Mouse (Mus musculus) kidney, embryonic 16.5 days (tissue): ENCODE measurements around the gene Atf6b. TPM values are rescaled to one million over a fixed set of nuclear protein-coding genes. Genes with fewer than 3 reads are reported as not detected.

ENCODE experiments used
- ATAC-seq: fragments of 200-750 bp; cut with Nextera tagmentation; 2 replicates; pipeline ENCODE4 v1.8.0; 2017; ENCODE audit warnings: moderate TSS enrichment; ENCODE audit not compliant: low FRiP score, low TSS enrichment
- H3K27ac ChIP-seq: fragments of 300-500 bp; sonication (generic); 2 replicates; pipeline ENCODE4 v1.5.1; 2014; ENCODE audit warnings: low read length
- H3K27me3 ChIP-seq: fragments of 300-500 bp; sonication (generic); 2 replicates; pipeline ENCODE4 v1.6.1; 2014; ENCODE audit warnings: low read length, control low read depth, mixed read lengths; ENCODE audit not compliant: insufficient read depth
- H3K36me3 ChIP-seq: fragments of 300-500 bp; sonication (generic); 2 replicates; pipeline ENCODE4 v1.6.1; 2014; ENCODE audit warnings: low read length, control low read depth, mixed read lengths; ENCODE audit not compliant: insufficient read depth
- H3K4me1 ChIP-seq: fragments of 300-500 bp; sonication (generic); 2 replicates; pipeline ENCODE4 v1.6.1; 2014; ENCODE audit warnings: low read length, control low read depth, mixed read lengths; ENCODE audit not compliant: insufficient read depth
- H3K4me2 ChIP-seq: fragments of 300-500 bp; sonication (generic); replicated peaks from 2 replicates; pipeline ENCODE4 v1.6.1; 2014; ENCODE audit warnings: low read depth, low read length
- H3K4me3 ChIP-seq: fragments of 300-500 bp; sonication (generic); 2 replicates; pipeline ENCODE4 v1.5.1; 2014; ENCODE audit warnings: mild to moderate bottlenecking, low read length
- H3K9ac ChIP-seq: fragments of 300-500 bp; sonication (generic); replicated peaks from 2 replicates; pipeline ENCODE4 v1.6.1; 2014; ENCODE audit warnings: low read length
- H3K9me3 ChIP-seq: fragments of 300-500 bp; sonication (generic); 2 replicates; pipeline ENCODE4 v1.6.1; 2016; ENCODE audit warnings: low read length, control low read depth
- WGBS: fragments of 180-500 bp; shearing (Covaris S2); extraction: QIAGEN DNeasy Blood & Tissue Kit; methylation state at CpG from one replicate; pipeline ENCODE4 v1.1.7; 2014; 5-methylcytosine and 5-hydroxymethylcytosine counted together
- polyA plus RNA-seq: library from polyadenylated mRNA; unstranded; fragments of >200 nt; fragmentation: Nextera tagmentation; extraction: Ambion mirVana; gene quantifications from 2 replicates; pipeline ENCODE4 v1.2.1, GENCODE M21; 2015

The Atf6b gene
- polyA plus RNA-seq, 1 experiment from 2014 or later, result 106 TPM

DNA sequence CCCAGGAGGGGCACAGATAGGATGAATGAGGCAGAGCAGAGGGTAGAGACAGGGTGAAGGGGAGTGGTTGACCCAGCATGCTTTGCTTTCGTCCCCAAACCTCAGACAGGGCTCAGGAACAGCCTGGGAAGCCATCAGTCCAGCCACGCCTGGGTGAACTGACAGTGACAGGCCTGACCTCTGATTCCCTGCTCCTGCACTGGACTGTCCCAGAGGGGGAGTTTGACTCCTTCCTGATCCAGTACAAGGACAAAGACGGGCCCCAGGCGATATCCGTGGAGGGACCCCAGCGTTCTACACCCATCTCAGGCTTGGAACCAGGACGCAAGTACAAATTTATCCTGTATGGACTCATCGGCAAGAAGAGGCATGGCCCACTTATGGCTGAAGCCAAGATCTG is 36.2 kb downstream of the Atf6b start:
- Histone ChIP-seq H3K4me3 (no peak overlapping the region), H3K27ac (no peak overlapping the region), H3K9ac (no peak overlapping the region)

DNA sequence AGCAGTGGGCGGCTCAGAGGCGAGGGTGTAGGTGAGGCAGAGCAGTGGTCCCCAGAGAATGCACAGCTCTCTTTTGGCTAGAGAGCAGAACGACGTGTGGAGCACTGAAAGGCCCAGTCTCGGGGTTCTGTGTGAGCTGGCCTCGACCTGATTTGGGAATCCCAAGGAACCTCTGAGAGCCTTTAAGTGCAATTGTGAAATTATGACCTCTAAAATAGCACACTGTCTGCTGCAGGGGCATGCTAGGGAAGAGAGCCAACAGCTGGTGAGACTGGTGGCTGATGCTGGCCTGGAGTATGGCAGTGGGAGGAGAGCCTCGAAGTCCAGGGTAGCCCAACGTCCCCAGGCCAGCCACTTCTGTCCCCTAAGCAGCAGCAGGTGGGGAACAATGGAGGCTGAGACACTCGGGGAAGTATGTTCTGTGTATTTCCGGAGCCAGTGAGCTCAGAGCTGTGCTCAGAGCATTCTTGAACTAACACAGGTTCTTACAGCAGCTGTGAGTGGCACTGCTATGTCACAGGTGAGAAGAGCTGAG is 36.8 kb downstream of the Atf6b start:
- H3K9me3 ChIP-seq, result peaks cover 2% of the 10 kb centered on the region; the same call in 1 of the 2 replicates
- H3K9ac ChIP-seq, result no peak overlapping the region
- 61% methylated on average over 10 of the region's 10 CpGs for WGBS
- no peak overlapping the region for H3K4me2 ChIP-seq
- no peak overlapping the region for H3K27ac ChIP-seq
- peaks cover 8% of the 10 kb centered on the region for H3K27me3 ChIP-seq
- peaks cover 4% of the 10 kb centered on the region; the same call in 1 of the 2 replicates for H3K4me1 ChIP-seq
- H3K4me3 ChIP-seq, result no peak overlapping the region
- H3K36me3 ChIP-seq, result no peaks in the 10 kb centered on the region
- no peak for ATAC-seq

More for the DNA sequence above, 36.2 kb downstream of the Atf6b start:
- H3K4me2 ChIP-seq, result no peak overlapping the region
- peaks cover 4% of the 10 kb centered on the region; the same call in 1 of the 2 replicates for H3K4me1 ChIP-seq
- peaks cover 13% of the 10 kb centered on the region for H3K27me3 ChIP-seq
- ATAC-seq, result no peak
- WGBS, result 58% methylated on average over 8 of the region's 8 CpGs
- H3K36me3 ChIP-seq, result no peaks in the 10 kb centered on the region
- H3K9me3 ChIP-seq, result peaks cover under 1% of the 10 kb centered on the region; the same call in 1 of the 2 replicates

DNA sequence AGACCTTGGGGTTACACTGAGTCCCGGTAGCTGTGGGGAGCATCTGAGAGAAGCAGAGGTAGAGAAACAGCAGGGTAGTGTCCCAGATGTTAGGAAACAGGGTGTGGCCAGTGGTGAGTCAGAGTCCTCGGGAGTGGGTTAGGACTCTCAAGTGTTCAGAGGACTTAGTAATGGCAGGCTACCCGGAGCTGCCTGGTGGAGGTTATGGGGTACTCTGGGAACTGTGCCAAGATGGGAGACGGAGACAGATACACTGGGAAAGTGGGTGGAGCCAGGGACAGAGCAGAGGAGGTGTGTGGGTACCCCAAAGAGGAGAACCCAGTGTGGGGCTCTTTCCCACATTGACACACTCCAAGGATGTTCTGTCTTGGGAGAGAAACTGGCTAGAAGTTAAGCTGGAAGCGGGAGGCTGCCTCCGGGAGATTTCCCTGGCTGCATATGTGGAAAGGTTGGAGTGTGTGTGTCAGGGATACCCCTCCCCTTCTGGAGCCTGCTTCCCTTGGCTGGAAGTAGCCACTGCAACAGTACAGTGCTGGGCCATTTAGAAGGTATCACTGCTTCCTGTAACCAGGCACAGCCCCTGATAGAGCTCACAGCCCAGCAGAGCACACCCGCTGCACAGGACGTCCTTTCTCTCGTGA is 37.4 kb downstream of the Atf6b start:
- H3K27me3 ChIP-seq, result peaks cover 4% of the 10 kb centered on the region
- H3K36me3 ChIP-seq, result no peaks in the 10 kb centered on the region
- 62% methylated on average over 9 of the region's 9 CpGs for WGBS
- no peak overlapping the region for H3K27ac ChIP-seq
- H3K4me1 ChIP-seq, result peaks cover 4% of the 10 kb centered on the region; the same call in 1 of the 2 replicates
- H3K4me2 ChIP-seq, result no peak overlapping the region
- no peak overlapping the region for H3K9ac ChIP-seq
- H3K4me3 ChIP-seq, result no peak overlapping the region
- ATAC-seq, result no peak
- H3K9me3 ChIP-seq, result peaks cover 2% of the 10 kb centered on the region; the same call in 1 of the 2 replicates

DNA sequence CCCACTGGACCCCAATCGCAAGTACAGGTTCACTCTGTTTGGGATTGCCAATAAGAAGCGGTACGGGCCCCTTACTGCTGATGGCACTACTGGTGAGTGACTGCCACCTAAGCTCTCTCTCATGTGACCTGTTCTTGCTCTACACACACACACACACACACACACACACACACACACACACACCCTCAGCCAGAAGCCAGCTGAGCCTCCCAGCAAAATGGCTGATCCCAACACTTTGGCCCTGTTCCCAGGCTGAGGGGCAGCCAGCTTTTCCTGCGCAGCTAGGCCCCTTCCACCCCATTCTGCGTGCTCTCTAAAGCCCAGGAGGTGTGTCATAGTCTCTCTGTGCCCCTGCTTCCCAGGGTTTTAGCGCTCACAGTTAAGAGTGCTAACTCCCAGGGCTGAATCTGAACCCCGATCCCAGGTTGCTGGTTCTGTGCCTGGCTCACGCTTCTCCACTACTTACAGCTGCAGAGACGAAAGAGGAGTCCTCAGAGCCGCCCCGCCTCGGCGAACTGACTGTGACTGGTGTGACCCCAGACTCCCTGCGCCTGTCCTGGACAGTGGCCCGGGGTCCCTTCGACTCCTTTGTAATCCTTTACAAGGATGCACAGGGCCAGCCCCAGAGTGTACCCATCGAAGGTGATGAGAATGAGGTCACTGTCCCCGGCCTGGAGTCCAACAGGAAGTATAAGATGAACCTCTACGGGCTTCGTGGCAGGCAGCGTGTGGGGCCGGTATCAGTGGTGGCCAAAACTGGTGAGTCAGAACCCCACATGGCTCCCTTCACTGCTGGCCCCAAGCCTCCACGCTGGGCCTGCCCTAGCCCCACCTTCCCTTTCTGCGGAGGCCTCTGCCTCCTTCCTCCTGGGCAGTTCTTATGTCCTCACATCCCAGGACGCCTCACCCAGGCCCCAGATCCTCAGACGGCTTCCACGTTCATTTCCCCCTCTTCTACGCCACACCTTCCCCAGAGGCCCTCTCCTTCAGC is 38.5 kb downstream of the Atf6b start:
- H3K27ac ChIP-seq, result no peak overlapping the region
- peaks cover 4% of the 10 kb centered on the region; the same call in 1 of the 2 replicates for H3K4me1 ChIP-seq
- H3K9me3 ChIP-seq, result peaks cover 2% of the 10 kb centered on the region; the same call in 1 of the 2 replicates
- no peaks in the 10 kb centered on the region for H3K36me3 ChIP-seq
- no peak; the same call in 1 of the 2 replicates for ATAC-seq
- H3K9ac ChIP-seq, result no peak overlapping the region
- H3K4me3 ChIP-seq, result no peak overlapping the region
- H3K4me2 ChIP-seq, result no peak overlapping the region
- H3K27me3 ChIP-seq, result no peaks in the 10 kb centered on the region
- 80% methylated on average over 28 of the region's 28 CpGs for WGBS

DNA sequence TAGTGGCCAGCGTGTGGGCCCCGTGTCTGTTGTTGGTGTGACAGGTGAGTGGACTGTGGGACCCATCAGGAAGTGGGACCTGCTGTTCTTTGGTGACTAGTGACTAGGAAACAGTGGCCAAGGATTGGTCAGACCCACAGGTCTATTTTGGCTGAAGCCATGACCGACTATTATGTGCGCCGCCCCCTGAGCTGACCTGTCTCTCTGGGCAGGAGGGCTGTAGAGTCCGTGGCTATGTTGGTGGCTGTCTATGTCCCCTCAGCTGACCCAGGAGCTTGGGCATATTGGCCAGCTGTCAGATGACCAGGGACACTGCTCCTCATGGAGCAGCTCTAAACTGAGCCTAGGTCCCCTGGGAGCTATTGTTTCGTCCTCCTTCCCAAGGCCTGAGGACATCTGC is 41.9 kb downstream of the Atf6b start:
- no peaks in the 10 kb centered on the region for H3K4me1 ChIP-seq
- no peak for ATAC-seq
- no peak overlapping the region for H3K27ac ChIP-seq
- no peaks in the 10 kb centered on the region for H3K27me3 ChIP-seq
- H3K9me3 ChIP-seq, result peaks cover 2% of the 10 kb centered on the region; the same call in 1 of the 2 replicates
- WGBS, result 89% methylated on average over 7 of the region's 7 CpGs
- no peak overlapping the region for H3K9ac ChIP-seq
- no peak overlapping the region for H3K4me2 ChIP-seq
- H3K36me3 ChIP-seq, result no peaks in the 10 kb centered on the region
- H3K4me3 ChIP-seq, result no peak overlapping the region

DNA sequence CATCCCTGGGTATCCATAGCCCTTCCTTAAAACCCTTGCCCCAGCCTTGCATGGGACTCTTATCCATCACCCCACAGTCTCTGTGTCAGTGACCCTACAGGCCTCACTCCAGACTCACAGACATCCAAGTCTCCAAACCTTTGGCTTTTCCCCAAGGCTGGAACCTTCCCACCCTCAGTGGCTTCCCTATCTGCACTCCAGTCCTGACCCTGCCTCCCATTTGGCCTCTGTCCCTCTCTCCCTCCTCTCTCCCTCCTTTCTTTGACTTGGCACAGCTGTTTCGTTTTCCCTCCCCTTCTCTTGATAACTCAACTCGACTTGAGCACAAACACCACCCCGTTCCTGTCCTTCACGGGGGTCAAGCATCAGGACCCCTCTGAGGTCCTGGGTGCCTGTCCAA is 43.5 kb downstream of the Atf6b start:
- no peak for ATAC-seq
- WGBS, result 25% methylated on average over 4 of the region's 4 CpGs
- Histone ChIP-seq H3K4me1 (no peaks in the 10 kb centered on the region), H3K27ac (no peak overlapping the region), H3K36me3 (no peaks in the 10 kb centered on the region), H3K9me3 (peaks cover 2% of the 10 kb centered on the region; the same call in 1 of the 2 replicates), H3K9ac (no peak overlapping the region), H3K4me3 (no peak overlapping the region), H3K27me3 (no peaks in the 10 kb centered on the region), H3K4me2 (no peak overlapping the region)

DNA sequence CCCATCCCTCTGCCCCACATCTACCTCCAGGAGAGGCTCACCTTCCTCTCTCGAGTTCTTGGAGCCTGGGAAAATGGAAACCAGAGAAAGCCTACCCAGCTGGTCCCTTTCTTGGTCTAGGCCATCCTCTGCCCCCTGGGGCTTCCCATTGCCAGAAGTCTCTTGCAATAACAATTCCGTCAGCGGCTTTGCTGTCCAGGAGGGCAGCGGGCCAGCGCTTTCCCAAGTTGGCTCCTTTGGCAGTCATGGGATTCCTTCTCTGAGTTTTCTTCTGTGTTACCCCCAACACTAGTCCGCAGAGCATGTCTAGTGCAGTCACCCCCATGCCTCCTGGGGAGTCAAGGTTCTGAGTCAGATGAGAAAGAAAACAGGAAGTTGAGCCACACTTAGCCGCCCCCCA is 46.0 kb downstream of the Atf6b start:
- no peaks in the 10 kb centered on the region for H3K36me3 ChIP-seq
- peaks cover 2% of the 10 kb centered on the region; the same call in 1 of the 2 replicates for H3K9me3 ChIP-seq
- H3K4me1 ChIP-seq, result no peaks in the 10 kb centered on the region
- no peak overlapping the region for H3K9ac ChIP-seq
- H3K4me2 ChIP-seq, result no peak overlapping the region
- no peak overlapping the region for H3K4me3 ChIP-seq
- ATAC-seq, result no peak
- no peaks in the 10 kb centered on the region for H3K27me3 ChIP-seq
- H3K27ac ChIP-seq, result no peak overlapping the region
- 67% methylated on average over 7 of the region's 7 CpGs for WGBS

DNA sequence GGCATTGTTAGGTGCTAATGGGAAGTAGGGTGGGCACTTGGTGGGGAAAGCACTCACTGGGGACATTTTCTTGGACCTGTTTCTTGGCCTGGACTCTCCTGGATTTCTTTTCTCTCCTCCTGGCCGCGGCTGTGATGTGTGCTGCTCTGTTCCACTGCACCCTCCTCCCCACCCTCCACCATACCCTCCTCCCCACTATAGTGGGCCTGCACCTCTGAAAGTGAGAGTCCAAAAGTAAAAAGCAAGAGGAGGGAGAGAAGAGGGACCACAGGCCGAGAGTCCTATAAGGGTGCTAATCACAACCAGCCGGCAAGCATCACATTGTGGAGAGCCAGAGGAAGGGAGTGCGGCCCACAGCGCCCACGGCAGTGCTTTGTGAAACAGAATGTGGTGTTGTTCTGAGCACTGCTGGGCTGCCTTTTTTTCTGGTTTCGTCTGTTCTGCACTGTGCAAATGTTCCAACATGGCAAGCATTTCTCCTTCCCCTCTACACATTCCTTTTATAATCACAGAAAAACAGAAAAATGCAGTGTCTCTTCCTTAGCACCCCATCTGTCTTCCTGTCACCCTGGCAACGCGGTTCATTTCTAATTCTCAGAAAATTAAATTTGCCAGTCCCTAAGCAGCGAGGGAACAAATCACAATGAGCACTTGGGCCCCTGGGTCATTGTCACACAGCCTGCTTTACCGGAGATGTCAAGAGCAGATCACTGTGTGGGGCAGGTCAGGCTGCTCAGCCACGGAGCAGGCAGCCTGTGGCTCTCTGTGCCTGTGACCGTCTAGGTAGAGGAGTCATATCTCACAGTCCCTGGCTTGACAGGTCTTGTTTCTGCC is 52.8 kb downstream of the Atf6b start:
- Histone ChIP-seq H3K4me1 (no peaks in the 10 kb centered on the region), H3K4me2 (no peak overlapping the region), H3K4me3 (no peak overlapping the region), H3K9ac (no peak overlapping the region), H3K9me3 (no peaks in the 10 kb centered on the region), H3K27me3 (no peaks in the 10 kb centered on the region), H3K36me3 (no peaks in the 10 kb centered on the region), H3K27ac (no peak overlapping the region)
- WGBS, result 55% methylated on average over 14 of the region's 14 CpGs
- no peak for ATAC-seq

DNA sequence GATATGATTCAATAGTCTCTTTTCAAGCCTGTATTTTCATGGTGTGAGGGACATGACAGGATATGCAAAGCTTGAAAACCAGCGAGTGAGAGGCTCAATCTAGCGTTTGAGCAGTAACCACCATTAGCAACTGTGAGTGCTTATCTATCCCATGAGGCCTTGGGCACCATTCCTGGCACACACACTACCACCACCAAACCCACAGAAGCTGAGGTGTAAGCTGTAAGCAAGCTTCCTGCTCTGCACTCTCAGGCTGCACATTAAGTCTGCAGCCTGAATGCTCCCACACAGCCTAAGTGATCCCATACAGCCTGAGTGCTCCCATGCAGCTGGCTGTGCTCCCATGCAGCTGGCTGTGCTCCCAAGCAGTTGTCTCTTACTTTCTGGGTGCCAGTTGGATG is 53.7 kb downstream of the Atf6b start:
- no peaks in the 10 kb centered on the region for H3K36me3 ChIP-seq
- no peak overlapping the region for H3K4me3 ChIP-seq
- H3K4me1 ChIP-seq, result no peaks in the 10 kb centered on the region
- H3K27me3 ChIP-seq, result no peaks in the 10 kb centered on the region
- H3K27ac ChIP-seq, result no peak overlapping the region
- no peak overlapping the region for H3K9ac ChIP-seq
- no peak for ATAC-seq
- no peak overlapping the region for H3K4me2 ChIP-seq
- 82% methylated on average over 2 of the region's 2 CpGs for WGBS
- H3K9me3 ChIP-seq, result no peaks in the 10 kb centered on the region
